Mouse (Mus musculus) heart, embryonic 14.5 days (tissue): ENCODE data around the gene Anapc4. TPM values are rescaled to one million over a fixed set of nuclear protein-coding genes. Genes with fewer than 3 reads are reported as not detected.

Experiments
- ATAC-seq: fragments of 200-750 bp; cut with Nextera tagmentation; 2 replicates; pipeline ENCODE4 v1.8.0; 2017; ENCODE audit warnings: low read depth, moderate TSS enrichment; ENCODE audit not compliant: insufficient number of reproducible peaks, insufficient read depth, low FRiP score
- H3K27ac ChIP-seq, 2 experiments: fragments of 200-500 bp in 1 of 2; fragments of 300-500 bp in 1 of 2; sonication (generic) in 1 of 2; replicated peaks in 1 of 2; 2 replicates each; pipeline ENCODE4 v1.5.1; 2012 to 2014; ENCODE audit warnings: low read depth in 2 of 2, low read length in 2 of 2, control low read depth in 1 of 2, mild to moderate bottlenecking in 1 of 2, mixed read lengths in 1 of 2; ENCODE audit not compliant: control insufficient read depth in 1 of 2, insufficient read depth in 1 of 2
- H3K27me3 ChIP-seq: fragments of 300-500 bp; sonication (generic); 2 replicates; pipeline ENCODE4 v1.6.1; 2014; ENCODE audit warnings: mild to moderate bottlenecking, low read length, control low read depth; ENCODE audit not compliant: control insufficient read depth, insufficient read depth
- H3K36me3 ChIP-seq: fragments of 300-500 bp; sonication (generic); 2 replicates; pipeline ENCODE4 v1.6.1; 2014; ENCODE audit warnings: mild to moderate bottlenecking, control low read depth, low read length, mixed read lengths; ENCODE audit not compliant: control insufficient read depth, insufficient read depth
- H3K4me1 ChIP-seq, 2 experiments: fragments of 200-500 bp in 1 of 2; fragments of 300-500 bp in 1 of 2; sonication (generic) in 1 of 2; 2 replicates each; pipeline ENCODE4 v1.6.1; 2012 to 2014; ENCODE audit warnings: low read length in 2 of 2, control low read depth in 1 of 2, mixed read lengths in 1 of 2; ENCODE audit not compliant: control insufficient read depth in 2 of 2, insufficient read depth in 2 of 2
- H3K4me2 ChIP-seq: fragments of 300-500 bp; sonication (generic); 2 replicates; pipeline ENCODE4 v1.6.1; 2014; ENCODE audit warnings: mild to moderate bottlenecking, low read length
- H3K4me3 ChIP-seq, 2 experiments: fragments of 200-500 bp in 1 of 2; fragments of 300-500 bp in 1 of 2; sonication (generic) in 1 of 2; 2 replicates each; pipeline ENCODE4 v1.5.1; 2012 to 2014; ENCODE audit warnings: low read length in 2 of 2, mild to moderate bottlenecking in 2 of 2, control low read depth in 1 of 2, low read depth in 1 of 2, moderate library complexity in 1 of 2; ENCODE audit not compliant: control insufficient read depth in 1 of 2, insufficient read depth in 1 of 2
- H3K9ac ChIP-seq: fragments of 300-500 bp; sonication (generic); 2 replicates; pipeline ENCODE4 v1.6.1; 2014; ENCODE audit warnings: mild to moderate bottlenecking, low read length
- H3K9me3 ChIP-seq: fragments of 300-500 bp; sonication (generic); 2 replicates; pipeline ENCODE4 v1.6.1; 2016; ENCODE audit warnings: low read length, control low read depth; ENCODE audit not compliant: control insufficient read depth
- WGBS: fragments of 180-500 bp; shearing (Covaris S2); extraction: QIAGEN DNeasy Blood & Tissue Kit; methylation state at CpG from one replicate; pipeline ENCODE4 v1.1.7; 2014; 5-methylcytosine and 5-hydroxymethylcytosine counted together
- polyA plus RNA-seq: library from polyadenylated mRNA; unstranded; fragments of >200 nt; fragmentation: Nextera tagmentation; extraction: Ambion mirVana; gene quantifications from 2 replicates; pipeline ENCODE4 v1.2.1, GENCODE M21; 2014

The Anapc4 gene
- polyA plus RNA-seq, 1 experiment from 2014 or later = 77.2 TPM

- H3K9me3 ChIP-seq = no peaks in the 10 kb centered on the region
- H3K27me3 ChIP-seq = no peaks in the 10 kb centered on the region
- H3K9ac ChIP-seq = no peak overlapping the region
- no peak for ATAC-seq
- WGBS = 76% methylated on average over 7 of the region's 7 CpGs
- peaks cover 0 to 4% of the 10 kb centered on the region in 2 experiments; a peak in 2 of 4 replicates for H3K4me1 ChIP-seq
- H3K4me3 ChIP-seq = no peak overlapping the region
- no peak overlapping the region for H3K4me2 ChIP-seq
- H3K36me3 ChIP-seq = no peaks in the 10 kb centered on the region
- H3K27ac ChIP-seq = no peak overlapping the region
Observed at GRCm38 (mm10) chr5:52913711-52914110, 79.9 kb downstream of the Anapc4 start.

DNA sequence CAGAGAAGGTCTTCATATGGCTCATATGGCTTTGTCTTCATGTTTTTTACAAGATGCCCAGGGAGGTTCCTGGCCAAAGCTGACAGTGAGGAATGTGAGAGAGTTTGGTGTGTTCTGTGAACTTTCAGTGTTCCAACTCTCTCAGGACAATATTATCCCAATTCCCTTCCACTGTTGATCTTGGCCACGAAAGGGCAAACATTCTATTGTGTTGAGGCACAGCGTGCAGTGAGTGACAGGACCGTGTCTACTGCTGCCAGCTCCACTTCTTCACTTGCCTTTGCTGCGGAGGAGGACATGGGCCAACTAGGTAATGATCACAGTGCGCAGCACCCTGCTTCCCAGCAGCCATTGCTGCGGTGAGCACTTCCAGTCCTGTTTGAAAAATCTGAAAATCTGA, 82.4 kb downstream of the Anapc4 start:
- Histone ChIP-seq H3K4me2 (no peak overlapping the region), H3K9ac (no peak overlapping the region), H3K27me3 (no peaks in the 10 kb centered on the region), H3K4me3 (no peak overlapping the region), H3K36me3 (no peaks in the 10 kb centered on the region), H3K4me1 (no peaks in the 10 kb centered on the region), H3K9me3 (no peaks in the 10 kb centered on the region), H3K27ac (no peak overlapping the region)
- 71% methylated on average over 6 of the region's 6 CpGs for WGBS
- no peak for ATAC-seq

Other genes with a start within 250 kb of the Anapc4 start
- gene Sepsecs, start 164.3 kb upstream of the Anapc4 start, polyA plus RNA-seq = 6.7 and 7.0 TPM in 2 replicates
- gene Pi4k2b, start 92.4 kb upstream of the Anapc4 start, polyA plus RNA-seq = 8.2 and 9.5 TPM in 2 replicates
- gene Zcchc4, start 58.6 kb upstream of the Anapc4 start, polyA plus RNA-seq = 10.2 and 10.4 TPM in 2 replicates
- not detected in 2 replicates for gene Slc34a2, start 204.1 kb downstream of the Anapc4 start, polyA plus RNA-seq